ENCODE assay signal across 12 mouse cellular contexts in the genomic region with DNA sequence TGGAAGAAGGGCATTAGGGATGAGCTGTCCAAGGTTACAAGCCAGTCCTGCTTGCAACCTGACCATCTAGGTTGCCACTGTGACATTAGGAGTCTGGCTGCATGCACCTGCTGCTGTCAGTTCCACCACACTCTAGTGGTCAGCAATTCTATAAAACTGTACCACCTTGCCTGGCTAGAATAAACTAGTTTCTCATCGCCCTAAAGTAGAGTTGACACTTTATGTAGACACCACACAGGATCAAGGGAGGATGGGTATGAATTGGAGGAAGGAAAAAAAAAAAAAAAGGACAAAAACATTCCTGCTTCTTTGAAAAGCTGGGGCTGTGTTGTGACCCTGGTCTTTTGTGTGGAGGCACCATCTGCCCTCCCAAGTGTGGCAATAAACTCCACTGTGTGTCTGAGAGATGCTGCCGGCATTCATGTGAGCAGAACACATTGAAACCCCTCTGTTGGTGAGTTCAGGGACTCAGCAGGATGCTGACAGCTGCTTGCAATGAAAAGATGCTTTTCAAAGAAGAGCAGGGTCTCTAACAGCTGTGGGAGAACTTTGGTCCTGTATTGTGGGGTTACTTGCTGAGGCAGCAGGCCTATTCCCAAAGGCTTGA. TPM values are rescaled to one million over a fixed set of nuclear protein-coding genes. Genes with fewer than 3 reads are reported as not detected.
DNase-seq lines count a peak whose midpoint lies in the region; ATAC-seq and TF ChIP-seq lines count a peak whose summit lies in the region.
"Had no signal": no experiment of that assay in that cellular context is flagged by ENCODE, and none has a peak within 500 bp of the region (broad histone marks: within the 10 kb centered on the region; RNA-seq: fewer than 3 reads in every experiment).

No protein-coding gene starts in this region.

- WGBS in forebrain, embryonic 12.5 days: 16% methylated on average over 2 of the region's 2 CpGs
- 21% methylated on average over 2 of the region's 2 CpGs for WGBS in forebrain, embryonic 16.5 days
- WGBS in liver, embryonic 14.5 days (ENCODE audit: insufficient replicate concordance): 72% methylated on average over 2 of the region's 2 CpGs
- 8% methylated on average over 2 of the region's 2 CpGs for WGBS in neural tube, embryonic 12.5 days
- WGBS in lung, postnatal 0 days: 71% methylated on average over 2 of the region's 2 CpGs

- ATAC-seq in forebrain, embryonic 12.5 days (ENCODE audit: low FRiP score): peak; percentile 73; the same call in 1 of the 2 replicates
- no peak for ATAC-seq in forebrain, embryonic 16.5 days
- no peak for ATAC-seq in liver, embryonic 14.5 days (ENCODE audit: insufficient read depth)
- ATAC-seq in neural tube, embryonic 12.5 days (ENCODE audit: low FRiP score, low read depth): peak; percentile 89
- no peak for ATAC-seq in lung, postnatal 0 days

- H3K9me3 ChIP-seq in forebrain, embryonic 12.5 days: no peaks in the 10 kb centered on the region
- H3K9me3 ChIP-seq in forebrain, embryonic 16.5 days (ENCODE audit: control insufficient read depth, low read length): no peaks in the 10 kb centered on the region
- no peaks in the 10 kb centered on the region for H3K9me3 ChIP-seq in liver, embryonic 14.5 days (ENCODE audit: control insufficient read depth, low read length)
- H3K9me3 ChIP-seq in neural tube, embryonic 12.5 days: no peaks in the 10 kb centered on the region
- no peaks in the 10 kb centered on the region for H3K9me3 ChIP-seq in lung, postnatal 0 days (ENCODE audit: low read length)
- H3K9me3 ChIP-seq: heart, embryonic 13.5 days had no signal

- no peak overlapping the region for H3K4me2 ChIP-seq in forebrain, embryonic 12.5 days
- H3K4me2 ChIP-seq in forebrain, embryonic 16.5 days (ENCODE audit: low read length): no peak overlapping the region
- H3K4me2 ChIP-seq in liver, embryonic 14.5 days (ENCODE audit: low read depth): peak overlapping the region; percentile 40; the same call in 1 of the 2 replicates
- no peak overlapping the region for H3K4me2 ChIP-seq in neural tube, embryonic 12.5 days (replicated peaks)
- no peak overlapping the region for H3K4me2 ChIP-seq in lung, postnatal 0 days (replicated peaks; ENCODE audit: low read depth, low read length)
- H3K4me2 ChIP-seq: heart, embryonic 13.5 days had no signal

- peak; percentile 60 for DNase-seq in embryo, embryonic 11 days
- DNase-seq in liver, embryonic 14.5 days (ENCODE audit: low read depth in 3 of 3, low spot score in 3 of 3): no peak
- DNase-seq in layer of hippocampus, postnatal 14 days (ENCODE audit: low spot score in 2 of 2): no peak
- DNase-seq in lung, postnatal 0 days (ENCODE audit: low spot score): no peak
- no peak for DNase-seq in natural killer cell, adult 2 months (ENCODE audit: low spot score in 2 of 2)
- DNase-seq: adrenal gland, adult 8-10 months; cerebellum, adult 11 months had no signal

- H3K27ac ChIP-seq in forebrain, embryonic 12.5 days: no peak overlapping the region
- no peak overlapping the region for H3K27ac ChIP-seq in forebrain, embryonic 16.5 days (ENCODE audit: low read length)
- peak overlapping the region; percentile 76 for H3K27ac ChIP-seq in liver, embryonic 14.5 days
- H3K27ac ChIP-seq in neural tube, embryonic 12.5 days: peak overlapping the region; percentile 62; the same call in 1 of the 2 replicates
- no peak overlapping the region for H3K27ac ChIP-seq in lung, postnatal 0 days (ENCODE audit: low read length)
- H3K27ac ChIP-seq: heart, embryonic 13.5 days had no signal

- no peak for TF ChIP-seq CTCF in liver, embryonic 14.5 days (IDR thresholded peaks at IDR 0.05; ENCODE audit: low read depth)
- TF ChIP-seq CTCF in lung, postnatal 0 days (IDR thresholded peaks at IDR 0.05): no peak

- no peak for TF ChIP-seq EP300 in liver, embryonic 14.5 days (IDR thresholded peaks at IDR 0.05; ENCODE audit: low read depth)
- no peak for TF ChIP-seq EP300 in lung, postnatal 0 days (IDR thresholded peaks at IDR 0.05)

- H3K4me1 ChIP-seq in forebrain, embryonic 12.5 days: peaks cover 4% of the 10 kb centered on the region; the same call in 1 of the 2 replicates
- no peaks in the 10 kb centered on the region for H3K4me1 ChIP-seq in forebrain, embryonic 16.5 days (replicated peaks; ENCODE audit: control insufficient read depth, insufficient read depth, low read length)
- H3K4me1 ChIP-seq in liver, embryonic 14.5 days (replicated peaks; ENCODE audit: control insufficient read depth in 2 of 2, insufficient read depth in 2 of 2, low read length in 1 of 2): peaks cover 40 to 44% of the 10 kb centered on the region in 2 experiments
- peaks cover 5% of the 10 kb centered on the region; the same call in 1 of the 2 replicates for H3K4me1 ChIP-seq in neural tube, embryonic 12.5 days
- no peaks in the 10 kb centered on the region for H3K4me1 ChIP-seq in lung, postnatal 0 days (ENCODE audit: insufficient read depth, low read depth, low read length)
- H3K4me1 ChIP-seq: heart, embryonic 13.5 days had no signal

- H3K27me3 ChIP-seq in forebrain, embryonic 12.5 days: no peaks in the 10 kb centered on the region
- H3K27me3 ChIP-seq in forebrain, embryonic 16.5 days (replicated peaks; ENCODE audit: control insufficient read depth, insufficient read depth, low read length): no peaks in the 10 kb centered on the region
- no peaks in the 10 kb centered on the region for H3K27me3 ChIP-seq in liver, embryonic 14.5 days (ENCODE audit: control insufficient read depth, insufficient read depth, low read length)
- no peaks in the 10 kb centered on the region for H3K27me3 ChIP-seq in neural tube, embryonic 12.5 days (replicated peaks)
- H3K27me3 ChIP-seq in lung, postnatal 0 days (replicated peaks; ENCODE audit: insufficient read depth, low read length): no peaks in the 10 kb centered on the region
- H3K27me3 ChIP-seq: heart, embryonic 13.5 days had no signal

- H3K9ac ChIP-seq in forebrain, embryonic 12.5 days: no peak overlapping the region
- no peak overlapping the region for H3K9ac ChIP-seq in forebrain, embryonic 16.5 days (replicated peaks; ENCODE audit: low read depth, low read length)
- no peak overlapping the region for H3K9ac ChIP-seq in liver, embryonic 14.5 days (replicated peaks)
- H3K9ac ChIP-seq in neural tube, embryonic 12.5 days: no peak overlapping the region
- no peak overlapping the region for H3K9ac ChIP-seq in lung, postnatal 0 days (replicated peaks; ENCODE audit: low read depth)
- H3K9ac ChIP-seq: heart, embryonic 13.5 days had no signal

- no peak overlapping the region for H3K4me3 ChIP-seq in forebrain, embryonic 12.5 days (replicated peaks)
- no peak overlapping the region for H3K4me3 ChIP-seq in forebrain, embryonic 16.5 days (replicated peaks; ENCODE audit: low read length)
- H3K4me3 ChIP-seq in liver, embryonic 14.5 days (ENCODE audit: insufficient read depth in 1 of 2, low read depth in 2 of 2, low read length in 2 of 2): no peak overlapping the region
- H3K4me3 ChIP-seq in neural tube, embryonic 12.5 days: no peak overlapping the region
- H3K4me3 ChIP-seq in lung, postnatal 0 days (ENCODE audit: low read depth, low read length): no peak overlapping the region
- H3K4me3 ChIP-seq: heart, embryonic 13.5 days had no signal

- H3K36me3 ChIP-seq in forebrain, embryonic 12.5 days (replicated peaks): no peaks in the 10 kb centered on the region
- no peaks in the 10 kb centered on the region for H3K36me3 ChIP-seq in forebrain, embryonic 16.5 days (ENCODE audit: control insufficient read depth, insufficient read depth)
- H3K36me3 ChIP-seq in liver, embryonic 14.5 days (replicated peaks; ENCODE audit: control insufficient read depth, insufficient read depth, low read depth): no peaks in the 10 kb centered on the region
- no peaks in the 10 kb centered on the region for H3K36me3 ChIP-seq in neural tube, embryonic 12.5 days
- no peaks in the 10 kb centered on the region for H3K36me3 ChIP-seq in lung, postnatal 0 days (ENCODE audit: insufficient read depth, low read length)
- H3K36me3 ChIP-seq: heart, embryonic 13.5 days had no signal

RNA-seq across cellular contexts. Expression of a gene that starts 14.7 kb away (rescaled TPM):
- 143 and 156 TPM in 2 replicates for polyA plus RNA-seq in forebrain, embryonic 12.5 days (2016; fragmentation: Nextera tagmentation; extraction: Ambion mirVana)
- polyA plus RNA-seq in forebrain, embryonic 16.5 days (2015; fragmentation: Nextera tagmentation; extraction: Ambion mirVana): 240 and 244 TPM in 2 replicates
- polyA plus RNA-seq in liver, embryonic 14.5 days (2012; rRNA removed): 89.7 and 116 TPM in 2 replicates
- 198 and 207 TPM in 2 replicates for polyA plus RNA-seq in liver, embryonic 14.5 days (2014; fragmentation: Nextera tagmentation; extraction: Ambion mirVana)
- 204 and 209 TPM in 2 replicates for polyA plus RNA-seq in neural tube, embryonic 12.5 days (2016; fragmentation: Nextera tagmentation; extraction: Ambion mirVana)
- total RNA-seq in layer of hippocampus, postnatal 14 days (2021): 100 to 1,000 TPM; 145 to 156 TPM
- polyA plus RNA-seq in lung, postnatal 0 days (2015; fragmentation: Nextera tagmentation; extraction: Ambion mirVana): 125 and 127 TPM in 2 replicates

RNA-seq across cellular contexts. Expression of a gene that starts 54.0 kb away (rescaled TPM):
- polyA plus RNA-seq in forebrain, embryonic 12.5 days (2016; fragmentation: Nextera tagmentation; extraction: Ambion mirVana): 0.13 and 0.36 TPM in 2 replicates
- polyA plus RNA-seq in forebrain, embryonic 16.5 days (2015; fragmentation: Nextera tagmentation; extraction: Ambion mirVana): 0.20 and 0.30 TPM in 2 replicates
- polyA plus RNA-seq in liver, embryonic 14.5 days (2012; rRNA removed): 0.04 and 0.17 TPM in 2 replicates
- 0.32 and 0.38 TPM in 2 replicates for polyA plus RNA-seq in liver, embryonic 14.5 days (2014; fragmentation: Nextera tagmentation; extraction: Ambion mirVana)
- polyA plus RNA-seq in neural tube, embryonic 12.5 days (2016; fragmentation: Nextera tagmentation; extraction: Ambion mirVana): 0.32 and 0.33 TPM in 2 replicates
- under 1 TPM in 1 of 2 experiments, not detected in 1; 0.21 TPM for total RNA-seq in layer of hippocampus, postnatal 14 days (2021)
- polyA plus RNA-seq in lung, postnatal 0 days (2015; fragmentation: Nextera tagmentation; extraction: Ambion mirVana): 5.8 and 6.9 TPM in 2 replicates
- total RNA-seq: layer of hippocampus, adult 18-20 months had no signal

RNA-seq across cellular contexts. Expression of a gene that starts 57.5 kb away (rescaled TPM):
- polyA plus RNA-seq in forebrain, embryonic 12.5 days (2016; fragmentation: Nextera tagmentation; extraction: Ambion mirVana): 49.0 and 52.1 TPM in 2 replicates
- polyA plus RNA-seq in forebrain, embryonic 16.5 days (2015; fragmentation: Nextera tagmentation; extraction: Ambion mirVana): 69.3 and 76.8 TPM in 2 replicates
- polyA plus RNA-seq in liver, embryonic 14.5 days (2012; rRNA removed): 3.7 and 3.9 TPM in 2 replicates
- 6.0 and 6.3 TPM in 2 replicates for polyA plus RNA-seq in liver, embryonic 14.5 days (2014; fragmentation: Nextera tagmentation; extraction: Ambion mirVana)
- polyA plus RNA-seq in neural tube, embryonic 12.5 days (2016; fragmentation: Nextera tagmentation; extraction: Ambion mirVana): 57.1 and 63.6 TPM in 2 replicates
- 10 to 100 TPM; 85.7 to 87.6 TPM for total RNA-seq in layer of hippocampus, postnatal 14 days (2021)
- polyA plus RNA-seq in lung, postnatal 0 days (2015; fragmentation: Nextera tagmentation; extraction: Ambion mirVana): 24.4 and 27.9 TPM in 2 replicates

Comparison
In these comparisons a context has a peak if more than half of its experiments do, and no peak if none do; other contexts are left out.
1. ATAC-seq: peak in forebrain, embryonic 12.5 days (single experiment) and neural tube, embryonic 12.5 days (single experiment); none in forebrain, embryonic 16.5 days (single experiment), liver, embryonic 14.5 days (single experiment) and lung, postnatal 0 days (single experiment).
2. H3K27ac ChIP-seq: peak in liver, embryonic 14.5 days (single experiment) and neural tube, embryonic 12.5 days (single experiment); none in forebrain, embryonic 12.5 days (single experiment), forebrain, embryonic 16.5 days (single experiment) and lung, postnatal 0 days (single experiment).